Mouse (Mus musculus) kidney, postnatal 25 days (tissue): ENCODE measurements around the gene Ep400.

ENCODE experiments used
- DNase-seq, 2 experiments: peaks; one replicate each; pipeline ENCODE4 v3.0.0; 2021; ENCODE audit warnings: mixed read lengths in 2 of 2

The Ep400 gene

DNA sequence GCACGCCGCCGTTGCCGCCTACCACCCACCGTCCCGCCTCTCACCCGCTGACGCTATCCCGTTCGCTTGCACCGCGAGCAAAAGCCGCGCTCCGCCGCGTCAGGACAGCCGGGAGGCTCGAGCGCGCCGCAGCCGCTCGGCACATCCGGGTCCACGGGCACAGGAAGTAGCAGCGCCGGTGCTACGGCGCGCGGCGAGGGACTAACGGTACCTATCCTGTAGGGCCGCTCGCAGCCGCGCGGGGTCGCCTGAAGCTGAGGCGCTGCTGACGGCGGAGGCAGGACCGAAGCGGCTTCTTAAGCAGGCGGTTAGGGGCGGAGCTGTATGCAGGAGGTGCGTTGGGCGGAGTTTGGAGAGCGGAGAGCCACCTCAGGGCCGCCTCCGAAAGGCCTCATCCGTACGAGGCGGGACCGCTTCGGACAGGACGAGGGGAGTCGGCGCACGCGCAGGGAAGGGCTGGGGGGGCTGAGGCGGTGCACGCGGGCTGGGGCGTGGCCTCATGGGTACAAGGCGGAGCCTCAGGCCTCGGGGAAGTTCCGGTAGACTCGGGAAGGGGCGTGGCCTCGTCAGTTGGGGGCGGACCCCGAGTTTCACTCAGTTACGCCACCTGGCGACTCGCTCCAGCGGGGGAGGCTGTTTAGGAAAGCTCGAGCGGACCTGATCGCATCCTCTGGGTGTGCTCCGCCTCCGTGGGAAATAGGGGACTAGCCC is at the start of gene Ep400:
Gene Ep400, minus strand, starts transcription at position 270 of the 711 bp plus-strand sequence.
- peak; percentile 100 for DNase-seq

DNA sequence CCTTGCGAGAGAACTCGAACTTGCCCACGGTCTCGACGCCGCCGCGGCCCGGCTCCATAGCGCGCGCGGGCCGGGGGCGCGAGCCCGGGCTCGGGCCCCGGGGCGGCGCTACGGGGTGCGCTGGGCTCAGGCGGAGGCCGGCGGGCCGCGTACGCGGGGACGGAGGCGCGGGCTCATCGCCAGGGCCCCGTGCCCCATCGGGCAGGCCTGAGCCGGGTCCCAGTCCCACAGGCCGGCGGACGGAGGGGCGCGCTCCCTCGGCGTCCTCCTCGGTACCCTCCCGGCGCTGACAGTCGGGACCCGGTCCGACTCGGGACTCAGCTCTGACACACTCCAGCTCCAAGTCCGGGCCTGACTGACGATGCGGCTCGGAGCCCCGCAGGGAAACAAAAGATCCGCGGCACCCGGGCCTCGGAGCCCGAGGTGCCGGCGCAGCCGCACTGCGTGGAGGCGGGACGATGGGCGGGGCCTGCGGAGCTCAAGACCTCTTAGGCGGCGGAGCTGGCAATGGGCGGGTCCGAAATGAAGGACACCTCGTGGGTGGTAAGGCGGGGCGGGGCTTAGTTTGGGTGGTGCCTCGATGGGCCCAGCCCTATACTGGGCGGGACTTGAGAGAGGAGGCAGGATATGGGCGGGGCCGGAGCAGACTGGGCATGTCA is 39.3 kb upstream of the Ep400 start, which contains the start of gene Ulk1:
Gene Ulk1, minus strand, starts transcription at position 431 of the 659 bp plus-strand sequence.
- peak; percentile 100 for DNase-seq

DNA sequence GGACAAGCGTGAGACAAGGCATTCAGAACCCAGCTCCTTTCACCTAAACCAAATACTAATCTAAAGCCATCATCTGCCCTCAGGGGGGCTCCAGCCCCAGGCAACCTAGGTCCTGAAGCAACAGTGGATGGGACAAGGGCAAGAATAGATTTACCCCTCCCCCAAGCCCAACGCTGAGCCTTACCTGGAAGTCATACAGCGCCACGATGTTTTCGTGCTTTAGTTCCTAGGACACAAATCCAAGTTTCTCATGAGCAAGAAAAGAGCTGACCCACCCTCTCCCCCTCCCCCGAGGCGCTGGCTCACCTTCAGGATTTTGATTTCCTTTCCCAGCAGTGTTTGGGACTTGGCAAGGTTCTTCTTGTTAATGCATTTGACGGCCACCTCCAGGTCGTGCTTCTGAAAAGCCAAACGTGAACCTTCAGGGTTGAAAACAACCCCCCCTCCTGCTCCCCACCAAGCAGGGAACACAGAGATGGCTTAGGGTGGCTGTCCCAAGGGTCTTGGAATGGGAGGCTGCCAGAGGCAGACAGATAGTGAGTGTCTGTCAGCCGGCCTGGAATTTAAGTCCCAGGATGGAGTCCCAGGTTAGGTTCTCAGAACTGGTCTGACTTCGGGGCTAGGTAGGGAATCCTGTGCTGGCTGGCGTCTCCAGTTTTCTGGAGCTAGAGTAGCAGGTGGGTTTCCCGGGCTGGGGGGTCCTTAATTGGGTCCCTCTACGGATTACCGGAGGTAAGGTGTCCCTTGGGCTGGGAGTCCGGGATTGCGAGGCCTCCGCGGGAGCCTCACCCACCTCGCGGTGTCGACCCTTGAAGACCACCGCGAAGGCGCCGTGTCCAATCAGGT is 38.5 kb upstream of the Ep400 start:
- peak; percentile 36 to 62 for DNase-seq

DNA sequence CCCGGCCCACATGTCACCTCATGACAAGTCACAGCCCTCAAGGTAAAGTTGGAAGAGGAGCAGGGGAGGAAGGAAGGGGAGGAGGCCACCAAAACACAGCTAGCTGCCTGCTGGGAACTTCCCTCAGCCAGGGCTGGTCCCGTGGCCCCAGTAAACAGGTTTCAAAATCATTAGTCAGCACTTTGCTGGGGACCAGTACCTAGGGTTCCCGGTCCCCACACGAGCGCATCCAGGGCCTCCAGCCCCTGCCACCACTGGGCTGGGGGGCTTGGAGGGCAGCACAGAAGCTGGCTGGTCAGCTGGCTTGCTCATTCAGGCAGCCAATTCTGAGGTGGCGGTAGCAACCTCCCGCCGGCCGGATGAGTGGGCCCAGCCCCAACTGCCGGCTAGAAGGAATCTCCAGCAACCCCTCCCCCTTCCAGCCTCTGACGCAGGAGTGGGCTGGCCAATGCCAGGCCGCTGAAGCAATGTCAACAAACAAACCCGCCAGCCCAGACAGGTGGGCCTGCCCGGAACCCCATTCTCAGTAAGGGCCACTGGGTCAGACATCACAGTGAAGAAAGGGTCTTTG is 37.6 kb upstream of the Ep400 start:
- peak; percentile 94 to 95 for DNase-seq

DNA sequence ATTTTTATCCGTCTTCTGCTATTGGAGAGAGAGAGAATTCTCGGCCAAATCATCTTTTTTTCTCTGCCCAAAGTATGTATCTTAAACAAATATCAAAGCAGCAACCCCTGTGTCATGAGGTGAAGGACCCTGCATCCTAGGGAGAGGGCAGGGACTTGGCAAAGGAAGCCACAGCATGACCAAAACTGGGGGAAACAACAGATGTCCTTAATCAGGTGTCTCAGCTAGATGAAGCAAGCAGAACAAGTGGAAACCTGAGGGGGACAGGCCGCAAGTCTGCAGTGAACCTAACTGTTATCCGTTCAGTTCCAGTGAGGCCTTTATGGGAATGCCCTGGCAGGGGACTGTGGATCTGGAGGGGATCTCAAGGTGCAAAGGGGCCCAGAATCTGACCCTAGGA is 36.9 kb upstream of the Ep400 start:
- DNase-seq = no peak

DNA sequence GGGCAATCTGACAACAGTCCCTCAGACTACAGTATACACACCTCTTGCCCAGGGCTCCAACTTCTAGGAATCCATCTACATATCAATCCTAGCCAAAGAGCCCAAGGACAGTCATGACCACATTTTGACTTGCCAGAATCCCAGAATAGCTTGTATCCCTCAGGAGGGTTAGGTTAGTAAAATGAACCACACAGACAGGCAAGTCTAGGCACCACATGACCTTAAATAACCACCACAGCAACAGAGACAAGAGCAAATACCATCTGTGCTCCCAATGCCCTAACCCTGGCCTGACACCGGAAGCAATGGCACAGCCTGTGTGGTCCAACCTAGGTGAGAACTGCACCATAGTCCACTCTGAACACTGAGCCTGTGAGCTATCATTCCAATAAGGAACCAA is 36.2 kb upstream of the Ep400 start:
- no peak for DNase-seq

DNA sequence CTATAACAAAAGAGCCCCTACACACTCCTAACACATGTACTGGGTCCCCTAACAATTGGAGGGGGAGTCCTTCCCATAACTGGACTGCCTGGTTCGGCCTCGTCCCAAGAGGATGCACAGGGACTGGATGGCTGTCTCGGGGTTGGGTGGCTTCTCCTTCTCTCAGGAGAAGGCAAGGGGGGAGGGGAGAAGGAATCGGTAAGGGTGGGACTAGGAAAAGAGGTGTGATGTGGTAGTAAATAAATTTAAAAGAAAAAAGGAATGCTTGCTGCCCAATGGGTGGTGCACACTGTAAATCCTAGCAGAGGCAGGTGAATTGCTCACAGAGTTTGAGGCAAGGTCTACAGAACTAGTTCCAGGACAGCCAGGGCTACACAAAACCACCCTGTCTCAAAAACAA is 35.6 kb upstream of the Ep400 start:
- DNase-seq = no peak

DNA sequence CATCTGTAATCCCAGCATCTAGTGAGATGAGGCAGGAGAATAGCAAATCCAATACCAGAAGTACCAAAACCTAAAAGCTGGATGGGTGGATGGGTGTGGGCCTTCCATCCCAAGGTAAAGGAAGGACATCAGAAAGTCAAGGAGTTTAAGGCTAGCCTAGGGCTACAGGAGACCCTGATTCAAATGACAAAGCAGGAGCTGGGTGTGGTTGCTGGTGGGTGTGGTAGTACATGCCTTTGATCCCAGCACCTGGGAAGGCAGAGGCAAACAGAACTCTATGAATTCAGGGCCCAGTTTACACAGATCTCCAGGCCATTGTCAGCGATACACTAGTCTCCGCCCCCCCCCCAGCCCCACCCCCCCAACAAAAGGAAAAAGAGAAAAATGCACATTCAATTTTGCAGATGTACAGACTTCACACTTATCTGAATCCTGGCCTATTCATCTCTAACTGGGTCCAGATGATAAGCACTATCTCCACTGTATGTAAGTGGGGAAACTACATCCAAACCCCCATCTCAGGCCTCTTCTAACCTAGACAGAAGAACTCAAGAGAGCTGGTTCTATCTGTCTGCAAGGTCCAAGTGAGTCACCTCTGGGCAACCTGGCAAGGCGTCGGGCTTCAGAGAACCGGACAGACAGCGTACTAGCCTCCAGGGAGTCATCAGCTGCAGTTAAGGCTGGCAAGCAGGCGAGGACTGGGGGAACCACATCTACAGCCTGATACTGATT is 33.7 kb upstream of the Ep400 start:
- DNase-seq = no peak

DNA sequence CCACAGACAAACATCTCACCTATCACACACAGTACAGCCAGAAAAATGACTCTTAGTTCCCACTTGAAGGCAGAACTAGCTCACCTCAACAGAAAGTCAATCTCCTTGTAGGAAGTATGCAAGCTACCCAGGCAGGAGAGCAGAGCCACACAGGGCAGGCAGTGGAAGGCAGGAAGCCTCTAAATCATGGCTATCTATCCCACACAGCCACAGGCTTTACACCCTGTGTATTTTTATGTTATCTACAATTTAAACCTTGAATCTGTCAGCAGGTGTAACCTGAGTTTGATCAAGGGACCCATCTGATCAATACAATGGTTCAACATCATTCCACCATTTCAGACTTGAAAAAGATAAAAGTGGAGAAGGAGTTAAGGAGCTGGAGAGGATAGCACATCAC is 32.3 kb upstream of the Ep400 start:
- DNase-seq = no peak

DNA sequence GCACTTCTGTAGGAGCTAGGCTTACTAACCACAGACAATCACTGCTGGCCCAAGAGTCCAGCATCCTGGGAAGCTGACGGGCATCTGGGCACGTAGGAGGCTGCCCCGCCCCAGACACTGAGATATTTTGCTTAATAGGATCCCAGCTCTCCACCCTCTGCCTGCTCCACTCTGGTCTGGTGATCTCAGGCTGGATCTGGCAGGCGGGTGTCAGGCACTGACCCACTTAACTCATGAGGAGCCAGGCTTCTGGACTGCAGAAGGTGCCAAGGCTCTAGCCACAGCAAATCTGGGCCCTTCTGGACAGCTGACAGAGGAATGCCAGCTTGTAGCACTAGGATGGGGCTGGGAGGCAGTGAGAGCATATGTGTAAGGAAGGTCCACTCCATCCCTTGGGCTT is 31.7 kb upstream of the Ep400 start:
- DNase-seq = peak; percentile 19 to 64

DNA sequence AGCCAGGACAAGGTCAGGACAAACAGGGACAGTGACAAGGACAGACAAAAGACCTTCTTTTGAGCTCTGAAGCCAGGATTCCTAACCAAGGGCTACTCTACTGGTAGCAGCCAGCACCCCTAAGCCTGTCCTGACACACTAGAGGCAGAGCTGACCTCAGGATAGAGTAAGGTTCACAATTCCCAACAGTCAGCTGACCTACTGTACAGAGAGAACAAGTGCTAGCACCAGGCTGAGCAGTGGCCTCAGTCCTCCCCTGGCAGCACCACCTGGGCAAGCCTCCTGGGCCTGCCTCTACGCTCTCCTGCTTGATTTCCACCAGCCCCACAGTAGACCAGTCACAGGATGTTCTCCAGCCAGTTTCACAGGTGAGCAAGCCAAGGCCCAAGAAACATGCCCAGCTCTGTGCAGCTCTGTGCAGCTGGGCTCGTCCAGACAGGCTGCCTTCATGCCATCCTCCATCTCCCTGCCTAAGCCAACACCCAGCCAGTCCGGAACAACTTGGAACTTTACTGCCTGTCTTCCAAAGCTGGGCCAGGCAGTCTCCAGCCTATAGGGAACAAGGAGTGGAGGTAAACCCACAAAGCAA is 30.6 kb upstream of the Ep400 start:
- DNase-seq = peak in 1 of 2 experiments; percentile 70

DNA sequence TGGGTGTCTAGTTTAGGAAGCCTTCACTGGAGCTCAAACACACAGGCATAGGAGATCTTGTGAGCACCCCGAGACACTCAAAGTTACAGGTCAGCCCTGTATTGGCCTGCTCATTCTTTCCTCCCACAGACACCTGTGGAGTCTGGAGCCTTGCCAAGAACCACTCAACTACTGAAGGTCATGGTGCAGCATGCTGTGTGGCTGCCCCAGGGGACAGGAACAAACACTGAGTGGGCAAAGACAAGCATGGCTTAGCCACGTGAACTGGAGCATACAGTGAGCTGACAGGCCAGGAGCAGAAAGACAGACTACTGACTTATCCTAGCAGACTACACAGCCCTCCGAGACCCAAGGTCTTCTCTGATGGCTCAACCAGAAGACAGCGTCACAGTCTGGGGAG is 27.2 kb upstream of the Ep400 start:
- DNase-seq = peak; percentile 82 to 91

DNA sequence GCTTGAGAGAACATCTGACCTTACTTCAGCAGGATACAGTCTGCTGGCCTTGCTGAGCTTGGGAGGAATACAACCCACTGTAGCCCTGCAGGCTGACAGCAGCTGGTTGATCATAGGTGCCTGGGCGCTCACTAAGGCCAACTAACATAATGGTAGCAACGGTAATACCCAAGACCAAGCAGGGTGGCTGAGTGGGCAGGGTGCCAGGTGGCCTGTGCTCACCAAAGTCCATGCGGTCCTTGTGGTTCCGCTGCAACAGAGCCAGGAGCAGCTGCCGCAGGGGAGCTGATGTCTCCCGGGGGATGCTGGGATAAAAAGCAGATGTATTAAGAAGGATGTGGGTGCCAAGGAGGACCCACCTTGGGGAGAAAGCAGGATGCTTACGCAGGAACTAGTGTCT is 23.8 kb upstream of the Ep400 start:
- peak; percentile 80 to 89 for DNase-seq

DNA sequence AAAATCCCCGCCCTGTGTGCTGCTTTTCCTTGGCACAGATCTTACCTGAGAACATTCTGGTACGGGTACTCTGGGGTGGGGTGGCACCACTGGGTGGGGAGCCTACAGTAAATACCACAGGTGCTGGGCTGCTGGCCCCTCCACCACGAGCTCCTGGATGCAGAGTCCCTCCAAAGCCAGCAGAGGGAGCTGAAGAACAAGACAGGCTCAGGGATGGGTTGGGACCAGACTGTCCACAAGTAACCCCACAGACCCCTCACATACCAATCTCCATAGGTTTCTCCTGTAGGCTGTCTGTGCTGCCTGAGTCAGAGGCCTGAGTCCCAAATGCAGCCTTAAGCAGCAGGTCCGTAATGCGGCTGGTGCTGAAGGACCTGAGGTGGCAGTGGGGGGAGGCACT is 18.2 kb upstream of the Ep400 start:
- DNase-seq = peak; percentile 22 to 54

DNA sequence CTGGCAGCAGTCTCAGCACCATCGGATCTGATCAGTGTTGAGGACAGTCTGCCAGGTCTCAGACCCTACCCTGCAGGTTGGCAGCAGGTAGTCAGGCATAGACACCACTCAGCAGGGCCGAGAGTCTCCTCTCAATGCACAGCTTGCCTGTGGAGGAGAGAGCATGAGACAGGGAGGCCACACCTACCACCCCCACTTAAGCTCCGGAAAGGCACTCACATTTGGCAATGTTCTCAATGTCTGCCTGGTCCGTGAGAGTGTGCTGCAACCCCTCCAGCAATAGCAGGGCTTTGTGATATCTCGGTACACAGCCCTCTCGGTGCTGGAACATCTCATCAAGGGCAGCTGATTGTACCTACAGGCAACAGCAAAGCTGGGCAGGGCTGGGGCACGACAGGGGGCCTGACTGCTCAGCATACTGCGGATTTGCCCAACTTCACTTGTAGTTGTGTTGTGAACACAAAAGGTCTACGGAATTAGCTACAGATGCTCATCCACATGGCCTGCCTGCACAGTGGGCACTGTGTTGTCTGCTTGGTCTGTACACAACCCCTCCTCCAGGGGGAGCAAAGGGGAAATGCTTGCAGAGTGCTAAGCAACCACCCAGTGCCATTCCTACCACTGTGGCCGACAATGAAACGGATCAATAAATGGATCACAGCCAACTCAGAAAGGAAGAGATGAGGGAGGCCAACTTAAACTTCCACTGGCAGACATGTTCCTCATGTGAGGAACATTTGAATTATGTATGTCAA is 15.7 kb upstream of the Ep400 start:
- DNase-seq = no peak

DNA sequence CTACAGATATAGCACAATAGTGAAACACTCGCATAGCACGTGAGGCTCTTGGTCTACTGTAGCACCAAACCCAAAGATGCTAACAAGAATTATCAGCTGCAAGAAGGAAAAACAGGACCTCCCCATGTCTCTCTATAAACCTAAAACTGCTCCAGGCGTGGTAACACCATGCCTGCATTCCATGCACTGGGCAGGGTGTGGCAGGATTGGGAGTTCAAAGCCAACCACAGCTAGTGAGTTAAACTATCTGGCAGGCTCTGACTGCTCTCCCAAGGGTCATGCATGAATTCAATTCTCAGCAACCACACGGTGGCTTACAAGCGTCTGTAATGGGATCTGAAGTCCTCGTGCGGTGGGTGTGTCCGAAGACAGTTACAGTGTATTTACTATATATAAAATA is 12.6 kb upstream of the Ep400 start:
- no peak for DNase-seq

DNA sequence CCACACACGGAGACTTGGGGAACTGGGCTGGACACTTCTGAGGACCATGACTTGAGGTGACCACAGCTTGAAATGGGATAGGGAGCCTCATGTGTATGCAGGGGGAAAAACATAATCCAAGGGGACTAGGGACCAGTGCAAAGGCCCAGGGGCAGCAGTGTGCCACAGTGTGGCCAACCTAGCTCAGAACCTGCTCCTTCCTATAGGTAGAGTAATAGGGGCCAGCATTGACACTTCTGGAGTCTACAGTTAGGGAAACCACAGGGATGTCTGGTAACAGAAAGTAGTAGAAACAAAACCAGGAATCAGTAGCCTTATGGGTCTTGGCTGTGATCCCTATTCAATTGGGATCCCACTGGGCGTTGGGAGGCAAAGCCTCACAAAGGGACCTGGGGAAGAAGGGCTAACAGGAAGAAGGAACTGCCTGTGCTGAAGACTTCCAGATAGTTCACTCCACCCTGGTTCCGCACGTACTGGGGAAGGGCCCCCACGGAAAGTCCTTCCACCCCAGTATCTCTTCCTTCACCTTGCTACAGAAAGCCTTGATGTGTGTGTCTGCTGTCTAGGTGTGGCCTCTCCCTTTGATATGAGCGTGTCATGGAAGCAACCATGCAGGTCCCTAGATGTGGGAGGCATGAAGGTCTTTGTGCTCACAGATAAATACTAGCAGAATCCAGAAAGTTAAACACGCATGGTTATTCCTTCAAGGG is 11.2 kb upstream of the Ep400 start:
- DNase-seq = no peak

DNA sequence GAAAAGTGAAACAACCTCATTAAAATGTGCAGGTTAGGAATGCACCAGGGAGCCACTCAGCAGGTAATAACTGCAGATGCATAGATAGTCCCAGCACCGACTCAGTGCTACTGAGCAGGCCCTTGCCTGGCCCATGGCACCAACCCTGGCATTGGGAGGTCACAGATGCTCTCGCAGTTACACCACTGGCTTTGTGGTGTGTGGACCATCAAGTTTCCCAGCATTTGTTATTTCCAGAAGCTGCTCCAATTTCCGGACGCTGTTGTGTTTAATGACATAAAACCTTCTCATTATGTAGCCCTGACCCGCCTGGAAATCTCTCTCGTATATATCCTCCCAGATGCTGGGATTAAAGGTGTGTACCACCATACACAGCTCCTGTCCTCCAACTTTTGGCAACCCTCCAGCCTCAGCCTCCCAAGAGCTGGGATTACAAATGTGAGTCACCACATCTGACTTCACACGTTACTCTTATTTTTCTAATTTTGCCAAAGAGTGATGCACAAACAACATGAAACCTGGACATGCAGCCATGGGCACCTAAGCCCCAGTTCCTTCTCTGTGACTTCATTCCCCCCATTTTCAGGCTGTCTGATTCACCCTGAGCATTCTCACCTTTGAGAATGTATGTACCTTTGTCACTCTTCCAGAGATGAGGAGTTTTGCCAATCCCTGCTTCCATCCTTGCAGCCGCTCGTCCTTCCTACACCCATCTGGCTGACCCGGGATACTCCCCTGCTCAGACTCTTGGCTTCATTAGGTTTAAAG is 10.4 kb upstream of the Ep400 start:
- DNase-seq = peak; percentile 25 to 48

DNA sequence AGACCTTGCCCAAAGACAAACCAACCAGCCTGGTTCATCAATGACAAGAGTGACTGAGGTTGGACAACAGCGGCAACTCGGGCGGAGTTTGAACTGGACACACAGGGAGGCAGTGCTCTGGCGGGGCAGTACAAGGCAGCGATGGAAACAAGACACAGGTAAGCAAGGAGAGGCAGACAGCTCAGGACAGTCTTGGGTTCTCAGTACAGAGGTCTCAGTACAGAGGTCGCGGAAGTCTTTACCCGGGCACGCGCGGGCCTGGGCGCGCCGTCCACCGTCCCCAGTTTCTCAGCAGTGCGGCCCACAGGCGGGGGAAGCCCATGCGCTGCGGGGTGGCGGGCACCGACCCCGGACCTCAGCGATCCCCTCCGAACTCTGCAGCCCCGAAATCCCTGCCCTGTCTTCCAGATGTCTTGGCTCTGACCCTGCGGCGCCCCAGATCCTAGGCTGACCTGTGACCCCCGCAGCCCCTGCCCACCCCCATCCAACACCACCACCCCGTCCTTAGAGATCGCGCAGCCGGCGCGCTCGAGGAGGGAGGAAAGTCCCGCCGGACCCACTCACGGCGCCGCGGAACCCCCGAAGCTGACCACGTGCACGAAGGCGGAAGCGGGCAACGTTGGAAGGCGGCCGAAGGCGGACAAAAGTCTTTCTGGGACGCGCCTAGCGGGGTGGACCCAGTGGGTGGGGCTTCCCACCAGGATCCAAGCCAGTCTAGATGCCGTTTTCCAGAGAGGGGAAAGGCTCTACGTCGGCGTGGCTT is 9.7 kb upstream of the Ep400 start, which contains the start of gene Pus1:
Gene Pus1, minus strand, starts transcription at position 662 of the 763 bp plus-strand sequence.
- peak; percentile 96 to 97 for DNase-seq
